Mouse (Mus musculus) layer of hippocampus, postnatal 36 days (tissue): Measurements from ENCODE around the gene Ndc80. TPM values are rescaled to one million over a fixed set of nuclear protein-coding genes. Genes with fewer than 3 reads are reported as not detected.
"Not testable (repeated sequence)": the region's sequence is repeated elsewhere in the genome, so short reads cannot be mapped to it uniquely, and the experiment has no call there.

Experiments
- DNase-seq, 2 experiments: peaks; one replicate each; pipeline ENCODE4 v3.0.0; 2022
- total RNA-seq, 2 experiments: library from RNA; stranded (reverse); gene quantifications; 2 replicates each; pipeline ENCODE4 v1.2.3; 2021

The Ndc80 gene
- total RNA-seq, 2 experiments from 2014 or later = 0.53 to 0.55 TPM

- peak; percentile 14 to 38 for DNase-seq
Observed at GRCm38 (mm10) chr17:71477481-71477880, 49.2 kb downstream of the Ndc80 start.

GRCm38 (mm10) chr17:71476346-71477020 is 50.2 kb downstream of the Ndc80 start:
- DNase-seq = no peak

GRCm38 (mm10) chr17:71475705-71476089 is 51.0 kb downstream of the Ndc80 start:
- peak; percentile 64 to 65 for DNase-seq

GRCm38 (mm10) chr17:71474762-71475704 is 51.6 kb downstream of the Ndc80 start, which contains the start of gene Smchd1:
TSS of gene Smchd1 (minus strand) at chr17:71475343.
- peak; percentile 93 for DNase-seq

GRCm38 (mm10) chr17:71474128-71474527 is 52.5 kb downstream of the Ndc80 start:
- no peak for DNase-seq

GRCm38 (mm10) chr17:71471261-71471660 is 55.4 kb downstream of the Ndc80 start:
- DNase-seq = no peak

- DNase-seq = no peak
Observed at GRCm38 (mm10) chr17:71460312-71460711, 66.3 kb downstream of the Ndc80 start.

GRCm38 (mm10) chr17:71459818-71460217 is 66.8 kb downstream of the Ndc80 start, which contains the start of gene Gm4707:
TSS of gene Gm4707 (minus strand) at chr17:71459918.
- DNase-seq = no peak

GRCm38 (mm10) chr17:71457361-71457760 is 69.3 kb downstream of the Ndc80 start:
- DNase-seq = not testable (repeated sequence)

Other genes starting within 250 kb of the Ndc80 start
- 1 to 10 TPM; 1.7 to 4.4 TPM for gene Emilin2, start 214.9 kb downstream of the Ndc80 start, total RNA-seq
- gene Gm4707, start 66.9 kb downstream of the Ndc80 start, total RNA-seq = 1 to 10 TPM; 2.6 to 4.1 TPM
- gene Smchd1, start 51.5 kb downstream of the Ndc80 start, total RNA-seq = 10 to 100 TPM; 32.0 to 39.4 TPM
- 1 to 10 TPM; 1.2 to 1.3 TPM for gene Spdya, start 25.2 kb upstream of the Ndc80 start, total RNA-seq
- gene Wdr43, start 89.0 kb upstream of the Ndc80 start, total RNA-seq = 10 to 100 TPM; 24.4 to 27.1 TPM
- gene Togaram2, start 146.4 kb upstream of the Ndc80 start, total RNA-seq = 1 to 10 TPM; 1.0 to 1.6 TPM
- under 1 TPM in 1 of 2 experiments, not detected in 1; 0.07 TPM for gene Pcare, start 226.0 kb upstream of the Ndc80 start, total RNA-seq
- gene Clip4, start 241.6 kb upstream of the Ndc80 start, total RNA-seq = 10 to 100 TPM; 73.0 to 82.8 TPM